Mouse (Mus musculus) monocyte, adult 2 months (primary cell): ENCODE measurements around the gene Arhgef3.

ENCODE experiments used
- DNase-seq, 2 experiments: peaks; one replicate each; pipeline ENCODE4 v3.0.0; 2022; ENCODE audit warnings: low spot score in 2 of 2, low read depth in 1 of 2

Gene Arhgef3

DNA sequence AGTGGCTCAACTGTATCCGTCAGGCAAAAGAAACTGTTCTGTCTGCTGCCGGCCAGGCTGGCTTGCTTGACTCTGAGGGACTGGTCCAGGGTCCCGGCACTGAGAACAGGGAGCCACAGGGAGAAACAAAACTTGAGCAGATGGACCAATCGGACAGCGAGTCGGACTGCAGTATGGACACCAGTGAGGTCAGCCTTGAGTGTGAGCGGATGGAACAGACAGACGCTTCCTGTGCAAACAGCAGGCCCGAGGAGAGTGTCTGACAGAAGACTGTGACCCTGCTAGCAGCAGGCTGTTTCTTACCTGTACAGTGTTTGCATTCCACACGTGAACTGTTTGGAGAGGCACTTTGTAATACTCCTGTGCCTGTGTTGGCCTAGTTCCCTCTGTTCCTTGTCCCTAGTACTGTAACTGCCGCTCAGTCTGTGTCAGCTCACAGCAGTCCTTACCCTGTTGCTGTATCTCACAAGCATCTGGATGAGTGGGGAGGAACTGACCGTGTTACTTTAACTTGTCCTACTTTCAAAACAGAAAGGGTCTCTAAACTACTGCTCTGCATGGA is 287.1 kb downstream of the Arhgef3 start:
- no peak for DNase-seq

GRCm38 (mm10) chr14:27402332-27403250 is 287.9 kb downstream of the Arhgef3 start:
- no peak for DNase-seq

GRCm38 (mm10) chr14:27405452-27405851 is 290.8 kb downstream of the Arhgef3 start:
- DNase-seq: no peak

GRCm38 (mm10) chr14:27405947-27406346 is 291.2 kb downstream of the Arhgef3 start:
- no peak for DNase-seq

DNA sequence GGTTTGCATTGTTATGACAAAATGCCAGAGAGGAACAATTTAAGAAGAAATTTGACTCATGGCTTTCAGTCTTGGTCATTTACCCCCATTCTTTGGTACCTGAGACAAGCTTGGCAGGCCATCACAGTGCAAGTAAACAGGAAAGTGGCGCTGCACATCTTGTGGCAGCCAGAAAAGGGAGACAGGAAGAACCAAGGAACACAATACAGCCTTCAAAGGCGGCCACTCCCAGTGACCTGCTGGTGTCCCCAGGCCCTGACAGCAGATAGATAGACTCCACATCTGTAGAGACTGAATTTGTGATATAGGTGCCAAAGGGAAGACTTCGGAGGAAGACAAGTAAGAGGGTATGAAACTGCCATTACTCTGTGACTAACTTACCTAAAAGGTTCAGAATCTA is 293.5 kb downstream of the Arhgef3 start:
- DNase-seq: no peak

GRCm38 (mm10) chr14:27409662-27410061 is 295.0 kb downstream of the Arhgef3 start:
- no peak for DNase-seq

GRCm38 (mm10) chr14:27411492-27411891 is 296.8 kb downstream of the Arhgef3 start:
- no peak for DNase-seq

- no peak for DNase-seq
Measured at GRCm38 (mm10) chr14:27412699-27413098, 298.0 kb downstream of the Arhgef3 start.

GRCm38 (mm10) chr14:27413961-27414360 is 299.3 kb downstream of the Arhgef3 start:
- no peak for DNase-seq

DNA sequence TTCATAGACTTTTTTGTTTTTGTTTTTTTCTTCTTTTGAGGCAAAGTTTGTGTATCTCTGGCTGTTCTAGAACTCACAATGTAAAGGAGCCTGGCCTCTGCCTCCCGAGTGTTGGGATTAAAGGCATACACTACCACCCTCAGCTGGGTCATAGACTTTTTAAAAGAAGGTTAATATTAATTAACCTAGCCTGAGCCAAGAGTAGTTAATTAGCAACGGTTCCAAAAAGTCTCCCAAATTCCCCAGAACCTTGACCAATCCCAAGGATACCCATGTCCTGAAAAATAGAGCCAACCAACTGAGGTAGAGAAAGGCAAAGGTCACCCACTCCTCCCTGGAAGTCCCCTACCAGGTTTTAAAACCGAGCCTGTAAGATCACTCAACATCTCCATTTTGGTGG is 306.1 kb downstream of the Arhgef3 start:
- no peak for DNase-seq

GRCm38 (mm10) chr14:27422301-27422700 is 307.6 kb downstream of the Arhgef3 start:
- DNase-seq: no peak

- peak; percentile 69 to 89 for DNase-seq
Measured at GRCm38 (mm10) chr14:27428573-27428972, 313.9 kb downstream of the Arhgef3 start, which contains the start of gene Fam208a. Gene Fam208a (plus strand): TSS chr14:27428834.

DNA sequence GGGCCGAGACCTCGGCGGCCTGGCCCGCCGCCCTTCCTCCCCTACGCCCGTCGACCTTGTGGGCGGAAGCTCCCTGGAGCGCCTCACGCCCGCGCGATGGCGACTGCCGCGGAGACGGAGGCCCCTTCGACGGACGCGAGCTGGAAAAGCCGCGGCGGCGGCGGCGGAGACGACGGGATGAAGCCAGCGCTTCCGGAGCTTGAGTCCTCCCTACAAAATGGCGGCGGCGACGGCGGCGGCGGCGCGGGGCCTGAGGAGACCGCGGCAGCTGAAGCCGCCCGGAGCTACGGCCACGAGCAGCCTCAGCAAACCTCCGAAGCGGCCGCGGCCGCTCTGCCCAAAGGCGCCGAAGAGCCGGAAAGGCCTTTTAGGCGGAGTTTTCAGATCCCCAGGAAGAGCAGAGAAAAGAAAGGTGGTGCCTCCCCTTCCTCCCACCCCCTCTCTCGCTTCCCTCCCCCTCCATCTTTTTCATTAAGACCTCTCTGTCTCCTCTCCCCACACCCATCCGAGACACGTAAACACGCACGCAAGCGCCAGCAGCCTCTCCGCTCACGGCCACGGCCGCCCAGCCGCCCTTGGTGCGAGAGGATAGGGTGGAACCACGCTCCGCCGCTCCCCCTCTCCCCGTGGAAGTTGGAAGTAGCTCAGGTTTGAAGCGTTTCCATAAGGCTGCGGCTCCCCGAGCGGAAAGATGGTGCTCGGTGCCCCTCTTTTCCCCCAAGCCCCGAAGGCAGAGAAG is 314.4 kb downstream of the Arhgef3 start:
- peak; percentile 33 to 71 for DNase-seq

DNA sequence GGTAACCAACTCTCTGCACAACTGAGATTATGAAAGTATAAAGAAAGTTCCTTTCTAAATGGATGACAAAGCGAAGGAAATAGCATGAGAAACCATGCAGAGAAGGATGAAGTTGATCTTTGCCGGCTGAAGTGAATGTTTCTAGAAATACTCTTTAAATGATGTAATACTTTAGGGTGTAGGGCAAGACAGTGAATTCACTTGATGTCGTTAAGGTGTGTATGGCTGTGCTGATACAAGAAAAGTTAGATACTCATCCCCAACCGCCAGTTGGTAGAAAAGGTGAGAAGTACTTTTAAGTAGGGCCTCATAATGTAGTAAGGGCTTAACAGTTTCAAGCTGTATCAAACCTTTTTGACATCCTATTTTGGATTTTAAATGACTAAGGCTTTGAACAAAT is 315.6 kb downstream of the Arhgef3 start:
- DNase-seq: no peak

- no peak for DNase-seq
Measured at GRCm38 (mm10) chr14:27432064-27432463, 317.4 kb downstream of the Arhgef3 start.

DNA sequence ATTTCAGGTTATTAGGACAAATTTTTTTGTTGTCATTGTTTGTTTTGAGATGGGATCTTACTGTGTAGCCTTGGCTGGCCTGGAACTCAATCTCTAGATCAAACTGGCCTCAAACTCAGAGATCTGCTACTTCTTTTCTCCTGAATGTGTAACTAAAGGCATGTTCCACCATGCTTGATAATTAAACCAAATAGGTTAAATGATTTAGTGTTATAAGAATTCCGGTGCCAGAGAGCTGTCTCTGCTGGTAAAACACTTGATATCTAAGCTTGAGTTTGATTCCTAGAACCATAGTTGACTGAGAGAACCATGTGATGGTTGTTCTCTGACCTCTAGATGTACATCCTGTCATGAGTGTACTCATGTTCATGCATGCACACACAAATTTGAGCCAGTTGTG is 321.4 kb downstream of the Arhgef3 start:
- DNase-seq: no peak

GRCm38 (mm10) chr14:27436826-27437225 is 322.1 kb downstream of the Arhgef3 start:
- DNase-seq: no peak

DNA sequence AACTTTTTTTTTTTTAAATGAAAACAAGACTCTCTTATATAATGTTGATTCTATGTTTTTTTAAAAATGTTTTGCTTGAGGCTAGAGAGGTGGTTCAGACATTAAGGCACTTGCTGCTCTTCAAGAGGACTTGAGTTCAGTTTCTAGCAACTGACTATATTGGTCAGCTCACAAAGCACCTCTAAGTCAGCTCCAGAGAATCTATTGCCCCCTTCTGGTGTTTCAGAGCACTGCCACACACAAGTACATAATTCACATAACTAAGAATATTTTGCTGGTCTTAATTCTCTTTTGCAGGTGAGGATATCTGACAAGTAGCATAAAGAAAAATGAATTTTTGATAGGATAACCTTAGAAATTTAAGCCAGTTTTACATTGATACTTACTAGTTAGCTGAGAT is 326.2 kb downstream of the Arhgef3 start:
- no peak for DNase-seq

GRCm38 (mm10) chr14:27444851-27445281 is 330.2 kb downstream of the Arhgef3 start:
- no peak for DNase-seq

- DNase-seq: no peak
Measured at GRCm38 (mm10) chr14:27446963-27447362, 332.3 kb downstream of the Arhgef3 start.
